Mouse (Mus musculus): ENCODE measurements at regions not wholly inside any gene's neighbourhood (a gene's known extent, or its start where the extent isn't known, plus 50 kb on each side); places are given as distances from the start of the nearest gene placed in this dataset.
"Not testable (repeated sequence)": the region's sequence is repeated elsewhere in the genome, so short reads cannot be mapped to it uniquely, and the experiment has no call there.

DNA sequence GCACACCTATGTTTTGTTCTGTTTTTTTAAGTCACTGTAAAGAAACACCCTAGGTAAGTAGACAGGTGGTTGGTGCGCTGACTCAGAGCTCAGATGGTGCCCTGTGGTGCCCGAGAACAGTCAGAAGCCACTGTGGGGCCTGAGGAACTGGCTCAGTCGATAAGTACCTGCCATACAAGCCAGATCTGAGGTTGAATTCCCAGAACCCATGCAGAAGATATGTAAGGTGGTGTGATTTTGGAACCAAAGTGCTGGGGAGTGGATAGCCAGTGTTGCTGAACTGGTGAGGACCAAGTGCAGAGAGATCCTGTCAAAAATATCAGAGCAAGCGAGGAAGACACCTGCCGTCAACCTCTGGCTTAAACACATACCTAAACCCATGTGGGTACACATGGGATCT is 65.4 kb downstream of the Chst1 start:
- no peak for DNase-seq

DNA sequence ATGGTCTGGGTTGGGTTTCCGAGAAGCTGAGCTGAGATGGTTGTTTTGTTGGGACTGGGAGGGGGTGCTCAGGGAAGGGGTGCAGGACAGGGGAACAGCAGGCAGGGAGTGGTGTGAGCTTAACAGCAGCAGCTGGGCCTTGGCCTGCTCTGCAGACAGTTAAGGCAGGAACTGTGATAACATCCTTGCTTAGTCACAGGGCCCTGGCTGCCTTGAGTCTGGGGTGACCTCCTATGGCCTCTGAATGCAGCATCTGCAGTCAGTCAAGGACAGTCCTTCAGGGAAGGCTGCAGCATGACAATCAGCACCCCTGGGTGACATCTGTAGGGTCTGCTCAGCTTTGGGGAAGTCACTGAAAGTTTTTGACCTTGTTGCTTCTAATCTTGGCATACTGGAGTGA is 67.7 kb downstream of the Chst1 start:
- DNase-seq: no peak

DNA sequence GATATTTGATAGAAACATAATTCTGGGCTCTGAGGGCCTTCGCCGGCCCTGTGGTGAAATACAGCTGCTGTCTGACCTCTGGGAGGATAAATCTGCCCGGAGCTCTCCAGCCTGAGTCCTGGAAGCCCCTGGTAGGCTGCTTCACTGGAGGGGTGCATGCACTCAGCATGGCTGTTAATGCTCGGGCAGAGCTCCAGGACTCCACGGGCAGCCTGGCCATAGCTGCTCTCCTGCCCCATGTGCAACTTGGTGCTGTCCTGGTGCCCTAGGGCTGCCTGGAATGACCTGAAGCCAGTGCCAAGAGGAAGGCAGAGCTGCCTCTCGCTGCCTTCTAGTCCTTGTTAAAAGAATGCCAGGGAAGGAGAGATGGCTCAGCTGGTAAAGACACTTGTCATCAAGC is 68.2 kb downstream of the Chst1 start:
- peak; percentile 11 to 20 for DNase-seq

DNA sequence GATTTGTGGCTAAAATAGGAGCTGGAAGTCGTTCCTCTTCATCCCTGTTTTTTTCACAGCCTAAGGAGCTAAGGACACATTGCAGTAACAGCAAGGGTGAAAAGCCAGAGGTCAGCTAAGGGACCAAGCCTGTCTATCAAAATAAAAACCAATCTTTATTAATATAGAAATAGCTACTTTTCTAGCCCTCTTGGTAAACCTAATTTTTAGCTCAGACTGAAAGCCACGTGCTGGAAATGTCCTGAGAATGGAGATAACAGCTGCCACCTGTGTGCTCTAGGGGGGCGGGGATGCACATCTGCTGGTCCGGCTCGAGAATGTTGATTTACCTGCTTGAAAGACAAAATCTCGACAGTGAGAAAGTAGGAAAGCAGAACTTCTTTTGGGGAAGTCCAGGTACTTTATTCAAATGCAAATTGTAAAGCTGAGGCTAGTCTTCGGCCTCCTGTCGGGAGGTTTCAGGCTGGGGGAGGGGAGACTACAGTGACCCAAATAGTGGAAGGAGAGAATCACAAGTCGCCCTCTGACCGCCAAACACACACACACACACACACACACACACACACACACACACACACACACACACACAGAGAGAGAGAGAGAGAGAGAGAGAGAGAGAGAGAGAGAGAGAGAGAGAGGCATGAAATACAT is 70.0 kb downstream of the Chst1 start:
- DNase-seq: not testable (repeated sequence)

DNA sequence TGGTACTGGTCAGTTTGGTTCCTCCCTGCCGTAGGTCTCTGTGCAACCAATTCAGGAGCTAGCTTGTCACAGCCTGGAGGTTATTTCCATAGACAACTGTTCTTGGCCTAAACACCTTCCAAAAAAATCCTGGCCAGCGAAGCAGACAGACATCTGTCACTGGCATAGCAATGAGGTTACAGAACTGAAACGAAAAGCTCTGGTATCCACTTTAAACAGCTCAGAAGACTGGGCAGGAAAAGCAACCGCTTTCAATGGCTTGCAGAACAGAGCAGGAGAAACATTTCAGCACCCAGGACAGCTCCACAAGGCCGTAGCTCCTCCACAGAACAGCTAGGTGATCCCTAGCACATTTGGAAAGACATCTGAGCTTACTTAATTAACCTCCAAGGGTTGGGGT is 72.1 kb downstream of the Chst1 start:
- DNase-seq: peak in 1 of 2 experiments; percentile 17

DNA sequence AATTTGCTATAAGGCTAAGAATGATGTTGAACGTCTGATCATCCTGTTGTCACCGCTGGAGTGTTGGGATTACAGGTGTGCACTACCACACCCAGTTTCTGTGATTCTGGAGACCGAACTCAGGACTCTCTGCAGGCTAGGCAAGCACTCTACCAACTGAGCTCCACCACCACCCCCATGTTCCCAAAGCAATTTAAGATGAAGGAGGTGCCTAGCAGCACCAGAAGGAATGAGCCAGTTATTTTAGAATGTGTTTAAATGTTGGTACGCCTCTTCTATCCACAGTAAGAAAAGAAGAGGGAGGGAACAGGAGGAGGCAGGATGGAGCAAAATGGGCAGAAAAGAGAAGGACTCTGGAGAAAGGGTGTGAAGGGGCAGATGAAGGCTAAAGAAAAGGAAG is 72.6 kb downstream of the Chst1 start:
- DNase-seq: no peak

DNA sequence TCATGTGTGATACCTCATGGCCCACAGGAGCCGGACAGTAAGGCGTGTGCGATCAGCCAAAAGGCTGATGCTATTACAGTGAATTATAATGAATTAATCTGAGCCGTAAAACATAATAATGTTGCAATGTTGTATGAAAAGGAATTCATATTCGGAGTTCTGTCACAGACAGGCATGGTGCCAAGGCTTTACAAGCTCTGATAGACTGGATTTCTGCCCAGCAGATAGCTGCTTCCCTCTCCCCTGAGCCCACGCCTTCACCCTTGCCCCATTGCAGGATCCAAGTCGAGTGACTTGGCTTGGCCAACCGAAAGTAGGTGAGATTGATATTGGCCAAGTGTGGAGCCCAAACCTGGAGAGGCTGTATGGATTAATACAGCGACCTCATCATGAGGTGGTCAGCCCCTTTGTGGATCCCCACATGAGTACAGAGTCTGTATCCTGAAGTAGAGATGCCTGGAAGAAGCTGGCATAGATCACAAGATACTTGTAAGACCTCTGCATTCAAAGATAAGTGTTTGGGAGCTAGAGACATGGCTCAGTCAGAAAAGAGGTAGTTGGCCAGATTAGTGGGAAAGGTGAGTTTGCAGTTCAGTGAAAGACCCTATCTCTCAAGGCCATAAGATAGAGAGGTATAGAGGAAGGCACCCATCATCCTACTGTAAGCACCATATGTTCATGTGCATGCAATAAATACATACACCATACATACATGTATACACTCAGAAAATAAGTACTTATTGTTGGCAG is 73.7 kb downstream of the Chst1 start:
- no peak for DNase-seq

DNA sequence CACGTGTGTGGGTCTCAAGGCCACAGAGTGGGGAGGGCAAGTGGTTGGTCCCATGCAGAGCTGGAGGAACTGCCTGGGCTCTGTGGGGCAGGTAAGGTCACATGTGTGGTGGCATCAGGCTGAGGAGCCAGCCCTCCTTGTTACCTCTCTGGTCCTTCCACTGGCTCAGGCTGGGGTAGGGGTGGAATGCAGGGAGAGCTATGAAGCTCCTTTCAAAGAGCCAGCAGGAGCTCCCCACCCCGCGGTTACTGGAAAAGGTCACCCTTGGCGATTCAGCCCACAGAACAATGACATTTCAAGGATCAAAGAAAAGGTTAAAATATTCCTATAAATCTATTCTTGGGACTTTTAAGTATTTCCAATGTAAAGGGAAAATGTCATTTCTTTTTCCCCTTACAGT is 74.4 kb downstream of the Chst1 start:
- no peak for DNase-seq

DNA sequence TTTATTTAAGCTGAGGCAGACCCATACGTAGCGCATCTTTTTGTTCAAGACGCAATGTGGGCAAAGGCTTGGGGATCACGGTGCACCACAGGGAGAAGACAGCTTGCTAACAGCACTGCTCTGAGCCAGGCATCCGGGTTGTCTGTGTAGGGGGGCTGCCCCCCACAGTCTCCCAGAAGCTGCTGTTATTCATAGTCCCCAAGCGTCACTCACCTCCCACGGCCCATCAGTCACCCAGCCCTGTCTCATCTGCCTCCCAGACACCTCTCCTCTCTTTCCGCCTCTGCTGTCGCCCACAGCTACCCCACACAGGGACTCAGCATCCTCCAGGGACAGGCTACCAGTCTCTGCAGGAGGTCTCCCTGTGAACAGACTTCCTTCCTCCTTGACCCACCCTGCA is 75.7 kb downstream of the Chst1 start:
- DNase-seq: no peak

DNA sequence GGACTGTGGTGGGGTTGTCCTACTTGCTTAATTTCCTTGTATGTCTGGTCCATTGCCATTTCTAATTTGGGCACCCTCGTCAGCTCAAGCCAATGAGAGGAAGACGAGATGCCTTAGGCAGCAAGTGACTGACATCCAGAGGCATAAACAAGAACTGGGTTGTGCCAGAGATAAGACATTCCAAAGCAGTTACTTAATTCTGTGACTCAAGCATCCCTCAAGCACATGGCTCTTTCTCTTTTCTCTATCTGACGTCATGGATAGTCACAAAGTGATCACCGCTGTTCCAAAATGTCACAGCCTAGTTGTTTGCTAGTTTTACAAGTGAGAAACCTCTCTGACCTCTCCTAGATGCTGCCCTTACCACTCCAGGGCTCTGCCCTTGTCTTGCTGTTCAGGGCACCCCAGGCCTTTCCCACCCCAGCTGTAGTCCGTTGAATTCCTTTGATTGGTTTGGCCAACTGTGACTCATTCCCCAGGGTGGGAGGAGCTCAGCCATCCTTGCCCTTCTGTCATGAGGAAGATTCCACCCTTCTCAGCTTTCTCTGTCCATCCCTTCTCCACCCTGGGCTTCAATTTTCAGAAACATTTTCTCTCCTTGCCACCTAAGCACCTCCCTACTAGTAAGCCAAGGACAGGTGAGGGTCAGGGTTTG is 78.9 kb downstream of the Chst1 start:
- no peak for DNase-seq

DNA sequence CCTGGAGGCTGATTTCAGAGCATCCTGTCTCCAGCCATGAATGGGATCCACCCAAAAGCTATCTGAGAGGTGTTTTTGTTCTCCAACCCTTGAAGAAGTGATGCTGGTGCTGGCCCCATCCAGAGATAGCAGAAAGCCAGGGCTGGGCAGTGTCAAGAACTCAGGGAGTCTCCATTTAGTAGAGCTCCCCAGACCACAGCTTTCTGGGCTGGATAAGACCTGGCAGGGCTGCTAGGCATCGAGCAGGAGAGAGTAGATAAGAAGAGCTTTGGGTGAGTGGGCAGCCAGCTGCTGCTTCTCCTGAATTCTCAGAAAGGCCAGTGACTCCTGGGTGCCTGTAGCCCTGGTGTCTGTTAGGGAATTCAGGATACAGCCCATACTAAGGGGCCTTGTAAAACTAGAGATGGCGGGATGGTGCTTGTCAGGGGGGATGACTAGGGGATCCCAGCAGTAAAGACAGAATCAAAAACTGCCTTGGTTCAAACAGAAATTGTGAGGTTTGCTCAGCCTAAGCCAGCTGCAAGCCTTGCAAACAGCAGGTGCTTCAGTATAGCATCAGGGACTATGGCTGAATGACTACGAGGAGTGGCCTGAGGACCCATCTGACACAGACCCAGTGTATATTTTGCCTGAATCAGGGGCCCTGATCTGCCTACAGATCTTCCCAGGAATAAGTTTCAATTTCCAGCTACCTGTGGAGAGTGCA is 79.6 kb downstream of the Chst1 start:
- DNase-seq: no peak

DNA sequence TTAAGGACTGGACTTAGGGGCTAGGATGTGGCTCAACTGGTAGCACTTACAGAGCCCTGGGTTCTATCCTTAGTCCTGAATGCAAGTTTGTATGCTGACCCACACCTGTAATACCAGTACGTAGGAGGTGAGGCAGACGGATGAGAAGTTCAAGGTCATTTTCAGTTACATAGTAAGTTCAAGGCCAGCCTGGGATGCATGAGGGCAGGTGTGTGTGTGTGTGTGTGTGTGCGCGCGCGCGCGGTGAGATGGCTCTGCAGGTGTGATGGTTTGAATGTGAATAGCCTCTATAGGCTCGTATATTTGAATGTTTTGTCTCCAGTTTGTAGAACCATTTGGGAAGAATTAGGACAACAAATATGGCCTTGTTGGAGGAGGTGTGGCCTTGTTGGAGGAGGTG is 82.7 kb downstream of the Chst1 start:
- no peak for DNase-seq

DNA sequence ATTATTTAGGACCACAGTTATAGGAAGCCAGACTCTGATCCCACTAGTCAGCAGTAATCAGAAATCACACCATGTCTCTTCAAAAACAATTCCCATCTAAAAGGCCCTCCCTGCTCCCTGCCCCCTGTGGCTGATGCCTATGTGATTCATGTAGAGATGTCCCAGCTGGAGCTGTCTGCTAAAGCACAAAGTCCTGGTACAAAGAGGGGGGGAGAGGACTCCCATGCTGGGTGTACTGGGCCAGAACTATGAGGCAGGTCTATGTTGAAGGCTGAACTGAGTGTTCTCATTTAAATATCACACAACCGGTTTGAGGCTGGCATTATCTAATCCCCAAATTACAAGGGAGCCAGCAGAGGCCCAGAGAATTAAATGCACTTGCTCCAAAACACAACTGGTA is 88.2 kb downstream of the Chst1 start:
- DNase-seq: no peak

DNA sequence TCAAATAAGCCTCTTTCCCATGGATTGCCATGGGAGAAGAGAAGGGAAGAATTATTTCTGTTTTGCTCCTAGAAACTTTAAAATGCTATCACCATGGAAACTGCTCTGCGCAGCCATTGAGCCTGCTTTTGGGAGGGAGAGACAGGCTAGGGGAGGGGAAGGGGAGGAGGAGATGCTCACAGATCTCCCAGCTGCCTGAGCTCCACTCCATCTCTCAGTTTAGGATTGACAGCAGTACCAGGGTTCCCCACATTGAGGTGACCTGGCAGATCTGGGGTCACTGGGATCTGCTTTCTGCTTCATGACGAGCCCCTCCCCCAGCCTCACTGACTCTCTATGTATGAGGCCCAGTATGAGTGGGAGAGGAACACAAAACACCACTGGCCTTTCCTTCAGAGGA is 89.7 kb downstream of the Chst1 start:
- DNase-seq: no peak

DNA sequence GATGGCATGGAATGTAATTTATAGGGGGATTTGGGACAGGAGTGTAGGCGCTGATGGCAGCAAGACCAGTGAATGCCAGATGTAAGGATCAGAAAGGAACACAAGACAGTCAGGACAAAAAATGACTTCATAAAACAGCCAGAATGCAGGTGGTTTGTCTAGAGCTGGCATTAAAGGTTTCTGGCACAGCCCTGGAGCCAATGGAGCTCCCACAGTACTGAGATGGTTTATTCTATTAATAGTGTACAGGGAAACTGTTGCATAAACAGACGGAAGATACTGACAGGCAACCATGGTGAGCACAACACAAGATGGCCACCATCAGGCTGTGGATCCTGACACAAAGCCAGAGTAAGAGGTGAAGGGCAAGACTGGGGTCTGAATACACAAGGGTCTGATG is 90.8 kb downstream of the Chst1 start:
- no peak for DNase-seq

DNA sequence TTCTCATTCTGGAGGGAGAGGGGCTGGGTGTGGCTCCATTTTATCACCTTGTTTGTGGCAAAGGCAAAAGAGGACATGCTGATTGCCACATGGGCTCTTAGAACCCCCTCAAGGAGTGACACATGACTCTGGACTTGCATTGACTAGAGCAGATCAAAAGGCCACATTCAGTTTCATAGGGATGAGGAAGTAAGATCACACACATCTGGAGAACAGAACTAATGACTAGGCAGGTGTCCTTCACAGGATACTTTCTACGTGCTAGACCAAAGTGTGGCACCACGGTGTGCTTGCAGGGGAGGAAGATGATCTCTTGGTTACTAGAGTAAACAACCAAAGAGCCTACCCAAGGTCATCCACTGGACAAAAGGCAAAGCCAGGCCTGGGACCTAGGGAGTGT is 91.9 kb downstream of the Chst1 start:
- DNase-seq: no peak

DNA sequence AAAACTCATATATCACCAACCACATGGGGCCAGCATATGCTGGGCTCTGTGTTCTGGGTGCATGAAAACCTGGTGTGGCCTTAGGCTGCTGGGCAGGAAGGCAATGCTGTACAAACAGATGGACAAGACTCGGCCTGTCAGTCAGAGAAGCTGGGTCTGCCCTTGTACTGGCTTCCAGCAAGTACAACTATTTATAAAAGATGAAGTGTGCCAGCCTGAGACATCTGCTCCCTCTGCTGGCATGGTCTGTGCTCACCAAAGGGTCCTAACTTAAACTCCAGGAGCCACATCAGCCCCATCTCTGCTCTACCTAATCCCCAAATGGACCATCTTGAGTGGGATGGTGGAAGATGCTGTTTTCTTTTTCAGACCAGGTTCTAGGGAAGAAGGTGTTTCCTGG is 93.1 kb downstream of the Chst1 start:
- no peak for DNase-seq

DNA sequence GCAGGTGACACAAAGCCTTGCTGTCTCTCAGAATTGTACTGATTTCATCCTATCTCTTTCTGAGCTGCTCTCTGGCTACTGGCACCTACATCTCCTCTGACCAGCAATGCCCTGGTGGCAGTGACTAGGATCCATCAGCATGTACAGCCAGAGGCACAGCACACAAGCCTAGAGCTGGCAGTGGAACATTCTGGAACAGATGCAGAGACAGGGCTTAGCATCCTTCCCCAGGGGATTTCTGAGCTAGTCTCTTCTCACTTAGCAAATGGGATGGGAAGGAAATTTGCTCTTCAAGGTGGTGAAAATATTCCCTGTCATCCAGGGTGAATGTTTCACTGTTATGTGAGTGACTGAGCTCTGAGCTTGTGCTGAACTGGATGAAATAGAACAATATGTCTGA is 93.5 kb downstream of the Chst1 start:
- DNase-seq: no peak

DNA sequence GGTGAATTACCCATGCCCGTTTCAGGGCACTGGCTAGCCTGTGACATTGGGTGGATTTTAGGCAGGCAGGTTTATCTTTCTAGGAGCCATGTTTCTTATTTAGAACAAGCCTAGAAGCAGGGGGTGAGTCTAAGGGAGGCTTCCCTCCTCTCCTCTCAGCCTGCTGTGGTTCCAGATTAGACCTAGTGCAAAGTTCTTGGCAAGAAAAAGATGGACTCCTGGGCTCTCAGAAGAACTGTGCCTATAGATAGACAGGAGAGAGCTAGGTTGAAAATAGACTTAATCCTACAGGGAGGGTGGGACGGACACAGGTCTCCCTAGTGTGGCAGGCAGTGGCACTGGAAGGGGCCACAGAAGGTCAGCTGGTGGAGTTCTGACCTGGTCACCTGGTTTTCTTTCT is 95.3 kb downstream of the Chst1 start:
- no peak for DNase-seq

DNA sequence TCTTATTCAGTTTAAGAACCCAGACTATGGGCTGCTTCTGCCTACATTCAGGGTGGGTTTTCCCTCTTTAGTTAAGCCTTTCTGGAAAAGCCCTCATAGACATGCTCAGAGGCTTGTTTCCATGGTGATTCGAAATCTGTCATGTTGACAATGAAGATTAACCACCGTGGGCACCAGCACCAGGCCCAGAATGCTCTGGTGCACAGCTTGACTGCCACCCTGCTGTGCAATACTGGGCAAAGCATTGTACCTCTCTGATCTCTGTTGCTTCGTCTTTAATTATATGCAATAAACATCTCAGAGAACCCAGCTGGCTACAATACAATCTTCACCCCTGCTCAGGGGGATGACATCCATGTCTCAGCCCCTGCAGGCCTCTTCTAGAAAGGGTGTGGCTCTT is 96.4 kb downstream of the Chst1 start:
- DNase-seq: no peak

DNA sequence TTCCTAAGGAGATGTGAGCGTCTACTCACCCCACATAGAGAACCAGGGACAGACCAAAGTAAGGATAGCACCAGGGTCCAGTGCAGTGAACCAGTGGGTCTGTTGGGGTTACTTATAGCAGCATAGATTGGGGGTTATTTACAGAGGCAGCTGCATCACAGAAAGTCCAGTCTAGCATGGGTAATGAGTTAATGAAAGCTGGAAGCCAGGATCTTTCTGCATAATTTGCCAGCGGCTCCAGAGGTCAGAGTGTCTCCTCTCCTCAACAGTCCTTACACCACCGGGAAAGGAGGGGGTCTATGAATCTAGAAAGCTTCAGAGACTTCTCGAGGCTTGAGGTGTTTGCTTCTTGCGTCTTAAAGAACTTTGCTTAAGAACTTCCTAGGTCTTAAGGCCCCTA is 98.2 kb downstream of the Chst1 start:
- no peak for DNase-seq

DNA sequence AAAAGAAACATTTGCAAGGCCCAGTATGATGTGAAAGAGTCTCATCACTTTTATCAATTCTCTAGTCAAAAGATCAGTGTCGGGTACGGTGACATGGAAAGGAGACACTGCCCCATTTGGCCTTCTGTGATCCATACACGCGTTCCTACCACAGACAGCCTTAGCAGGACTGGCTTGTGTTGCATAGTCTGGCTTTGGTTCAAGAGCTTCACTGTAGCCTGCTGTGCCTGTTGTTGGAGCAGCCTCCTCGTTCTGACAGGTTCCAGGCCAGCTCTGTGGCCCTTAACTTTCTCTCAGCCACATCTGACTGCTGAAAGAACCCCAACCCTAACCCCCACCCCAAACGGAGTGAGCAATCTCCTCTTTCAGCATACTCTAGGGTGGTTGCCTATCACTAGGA is 99.9 kb downstream of the Chst1 start:
- DNase-seq: peak; percentile 23 to 24

DNA sequence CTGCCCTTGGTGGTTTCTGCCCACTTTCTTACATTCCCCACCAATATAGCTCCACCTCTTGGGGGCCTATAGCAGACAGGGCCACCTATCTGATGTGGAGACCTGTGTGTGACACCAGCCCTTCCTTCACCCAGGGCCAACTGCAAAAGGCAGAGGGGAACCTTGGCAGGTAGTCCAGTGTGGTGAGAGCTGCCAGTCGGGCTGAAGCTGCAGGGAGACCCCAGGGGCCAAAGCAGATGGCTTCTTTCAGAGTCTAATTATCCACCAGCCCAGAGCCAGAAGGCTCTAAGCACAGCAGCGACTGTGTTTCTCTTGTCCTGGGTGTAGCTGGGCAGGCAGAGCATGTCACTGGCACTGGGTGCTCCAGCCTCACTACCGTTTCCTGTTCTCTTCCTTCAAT is 104.5 kb downstream of the Chst1 start:
- no peak for DNase-seq

DNA sequence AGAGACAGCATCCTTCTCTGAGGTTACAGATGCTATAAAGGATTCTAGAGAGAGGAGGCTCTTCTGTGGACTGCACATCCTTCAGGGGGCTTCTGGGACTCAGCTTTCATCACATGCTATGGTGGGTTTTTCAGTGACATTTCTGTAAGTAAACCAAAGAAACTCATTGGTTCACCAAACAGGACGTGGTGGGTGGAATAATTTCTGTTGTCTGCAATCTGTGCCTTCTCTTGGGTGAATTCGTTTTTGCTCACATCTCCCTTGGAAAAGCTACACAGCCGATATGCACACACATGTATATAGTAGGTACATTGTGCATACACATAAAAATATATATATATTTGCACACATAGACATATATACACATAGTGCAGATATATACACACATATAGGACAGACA is 110.2 kb downstream of the Chst1 start:
- no peak for DNase-seq

Measured in cerebellum, postnatal 36 days (tissue).